Mouse (Mus musculus) ovary, adult 18-20 months (tissue): ENCODE measurements around the gene Ubap2l.
A peak's percentile ranks its signal among the peaks of the same experiment; 100 is the strongest.

Experiments used
- DNase-seq: peaks from one replicate; pipeline ENCODE4 v3.0.0; 2022; ENCODE audit warnings: low spot score, mixed read lengths

Gene Ubap2l

GRCm38 (mm10) chr3:90067851-90068250, 15.4 kb upstream of the Ubap2l start:
- DNase-seq = no peak

- DNase-seq = no peak
These were observed 13.1 kb upstream of the Ubap2l start for GRCm38 (mm10) chr3:90065553-90065952.

- DNase-seq = no peak
These were observed 12.0 kb upstream of the Ubap2l start for GRCm38 (mm10) chr3:90064383-90064782.

GRCm38 (mm10) chr3:90062539-90062938, 10.1 kb upstream of the Ubap2l start:
- no peak for DNase-seq

- DNase-seq = no peak
These were observed 9.1 kb upstream of the Ubap2l start for GRCm38 (mm10) chr3:90061549-90061948.

- peak; percentile 32 for DNase-seq
These were observed 732 bp downstream of the Ubap2l start, which contains the start of gene 4933434E20Rik for GRCm38 (mm10) chr3:90051441-90052350. Gene 4933434E20Rik (plus strand): TSS chr3:90051636.

- DNase-seq = no peak
These were observed 2.7 kb downstream of the Ubap2l start for GRCm38 (mm10) chr3:90049691-90050090.

- no peak for DNase-seq
These were observed 16.2 kb downstream of the Ubap2l start for GRCm38 (mm10) chr3:90036263-90036662.

GRCm38 (mm10) chr3:90034653-90035052, 17.8 kb downstream of the Ubap2l start:
- DNase-seq = no peak

- no peak for DNase-seq
These were observed 35.8 kb downstream of the Ubap2l start for GRCm38 (mm10) chr3:90016626-90017025.

- DNase-seq = no peak
These were observed 42.1 kb downstream of the Ubap2l start for GRCm38 (mm10) chr3:90010291-90010690.

GRCm38 (mm10) chr3:90004091-90004796, 48.2 kb downstream of the Ubap2l start:
- DNase-seq = no peak

- DNase-seq = no peak
These were observed 52.6 kb downstream of the Ubap2l start for GRCm38 (mm10) chr3:89999830-90000229.

- no peak for DNase-seq
These were observed 53.3 kb downstream of the Ubap2l start for GRCm38 (mm10) chr3:89999090-89999489.

- peak; percentile 85 for DNase-seq
These were observed 53.8 kb downstream of the Ubap2l start, which contains the start of gene Hax1 for GRCm38 (mm10) chr3:89998612-89999054. Gene Hax1 (minus strand): TSS chr3:89998780.

GRCm38 (mm10) chr3:89997791-89998495, 54.5 kb downstream of the Ubap2l start:
- DNase-seq = peak; percentile 4

GRCm38 (mm10) chr3:89994807-89995515, 57.5 kb downstream of the Ubap2l start:
- DNase-seq = no peak

GRCm38 (mm10) chr3:89987822-89988221, 64.6 kb downstream of the Ubap2l start:
- no peak for DNase-seq

GRCm38 (mm10) chr3:89987211-89987610, 65.2 kb downstream of the Ubap2l start:
- no peak for DNase-seq

- no peak for DNase-seq
These were observed 70.0 kb downstream of the Ubap2l start for GRCm38 (mm10) chr3:89982426-89982825.

- DNase-seq = no peak
These were observed 75.6 kb downstream of the Ubap2l start for GRCm38 (mm10) chr3:89976859-89977258.

- DNase-seq = no peak
These were observed 83.9 kb downstream of the Ubap2l start for GRCm38 (mm10) chr3:89968509-89968908.
